Mouse (Mus musculus) forelimb bud, embryonic 11.5 days (tissue): ENCODE results near the gene Acsl4.

Experiments
- DNase-seq: peaks from one replicate; pipeline ENCODE4 v3.0.0-alpha.2; 2012; ENCODE audit warnings: low read depth, low spot score

Acsl4 gene

GRCm38 (mm10) chrX:142358427-142358826 is 31.9 kb downstream of the Acsl4 start:
- DNase-seq, result no peak

- DNase-seq, result no peak
Observed at GRCm38 (mm10) chrX:142336207-142336606, 54.1 kb downstream of the Acsl4 start.

- DNase-seq, result no peak
Observed at GRCm38 (mm10) chrX:142335502-142335901, 54.8 kb downstream of the Acsl4 start.

- no peak for DNase-seq
Observed at GRCm38 (mm10) chrX:142325760-142326159, 64.6 kb downstream of the Acsl4 start.

- DNase-seq, result no peak
Observed at GRCm38 (mm10) chrX:142316106-142316505, 74.2 kb downstream of the Acsl4 start.

- no peak for DNase-seq
Observed at GRCm38 (mm10) chrX:142315270-142315669, 75.1 kb downstream of the Acsl4 start.

- peak; percentile 67 for DNase-seq
Observed at GRCm38 (mm10) chrX:142314307-142315024, 75.9 kb downstream of the Acsl4 start.

GRCm38 (mm10) chrX:142310431-142310830 is 79.9 kb downstream of the Acsl4 start:
- DNase-seq, result no peak

- no peak for DNase-seq
Observed at GRCm38 (mm10) chrX:142305869-142306581, 84.3 kb downstream of the Acsl4 start, which contains the start of gene Kcne1l. TSS of gene Kcne1l (minus strand) at chrX:142306294.

- DNase-seq, result no peak
Observed at GRCm38 (mm10) chrX:142305010-142305868, 85.1 kb downstream of the Acsl4 start.

GRCm38 (mm10) chrX:142304592-142304991 is 85.7 kb downstream of the Acsl4 start:
- DNase-seq, result no peak

- no peak for DNase-seq
Observed at GRCm38 (mm10) chrX:142303456-142303855, 86.9 kb downstream of the Acsl4 start.

GRCm38 (mm10) chrX:142285905-142286304 is 104.4 kb downstream of the Acsl4 start:
- no peak for DNase-seq

- no peak for DNase-seq
Observed at GRCm38 (mm10) chrX:142276573-142276972, 113.8 kb downstream of the Acsl4 start.

- DNase-seq, result no peak
Observed at GRCm38 (mm10) chrX:142276031-142276430, 114.3 kb downstream of the Acsl4 start.
